Mouse (Mus musculus) myocyte (in vitro differentiated cells): ENCODE measurements around the gene Rem2.

ENCODE experiments used
- CEBPB ChIP-seq: IDR thresholded peaks from 2 replicates; pipeline ENCODE4 v1.6.1; 2011; ENCODE audit warnings: mild to moderate bottlenecking, moderate library complexity; ENCODE audit not compliant: poor library complexity, insufficient read depth, severe bottlenecking
- E2F4 ChIP-seq: IDR thresholded peaks from one replicate; pipeline ENCODE4 v1.6.1; 2011; ENCODE audit warnings: mild to moderate bottlenecking, control low read depth, moderate library complexity; ENCODE audit not compliant: insufficient read depth
- MAX ChIP-seq: IDR thresholded peaks from one replicate; pipeline ENCODE4 v1.6.1; 2011; ENCODE audit warnings: low read depth, mild to moderate bottlenecking, control low read depth
- MYOG ChIP-seq, 3 experiments: IDR thresholded peaks; one replicate each; pipeline ENCODE4 v1.6.1; 2011; ENCODE audit warnings: control low read depth in 2 of 3, low read depth in 2 of 3, mild to moderate bottlenecking in 2 of 3; ENCODE audit not compliant: insufficient read length in 2 of 3, control insufficient read depth in 1 of 3, insufficient read depth in 1 of 3
- POLR2A ChIP-seq: IDR thresholded peaks from one replicate; pipeline ENCODE4 v1.6.1; 2011; ENCODE audit warnings: low read depth, mild to moderate bottlenecking, control low read depth, moderate library complexity; ENCODE audit not compliant: insufficient read length
- POLR2AphosphoS2 ChIP-seq: IDR thresholded peaks from one replicate; pipeline ENCODE4 v1.6.1; 2011; ENCODE audit warnings: low read depth, control low read depth; ENCODE audit not compliant: insufficient read length
- REST ChIP-seq: IDR thresholded peaks from one replicate; pipeline ENCODE4 v1.6.1; 2011; ENCODE audit warnings: mild to moderate bottlenecking, control low read depth, moderate library complexity; ENCODE audit not compliant: insufficient read depth, insufficient read length
- TCF12 ChIP-seq: IDR thresholded peaks from one replicate; pipeline ENCODE4 v1.6.1; 2011; ENCODE audit warnings: mild to moderate bottlenecking, control low read depth; ENCODE audit not compliant: poor library complexity, insufficient read depth, severe bottlenecking
- USF1 ChIP-seq: IDR thresholded peaks from one replicate; pipeline ENCODE4 v1.6.1; 2011; ENCODE audit warnings: low read depth, mild to moderate bottlenecking, control low read depth, moderate library complexity

GRCm38 (mm10) chr14:54442548-54442947 is 33.4 kb upstream of the Rem2 start:
- no peak for TF ChIP-seq POLR2A
- TF ChIP-seq CEBPB = no peak
- TF ChIP-seq E2F4 = no peak
- TF ChIP-seq TCF12 = no peak
- no peak for TF ChIP-seq POLR2AphosphoS2
- no peak for TF ChIP-seq USF1
- TF ChIP-seq MAX = no peak
- no peak for TF ChIP-seq REST
- no peak for TF ChIP-seq MYOG (IDR thresholded peaks at IDR 0.05; ENCODE audit: control insufficient read depth in 1 of 3, insufficient read depth in 1 of 3, insufficient read length in 2 of 3, low read depth in 2 of 3)
